Mouse (Mus musculus) urinary bladder, postnatal 14 days (tissue): ENCODE measurements around the gene Agbl2.
"Not testable (repeated sequence)": the region's sequence is repeated elsewhere in the genome, so short reads cannot be mapped to it uniquely, and the experiment has no call there.

Experiments
- DNase-seq: peaks from one replicate; pipeline ENCODE4 v3.0.0; 2021; ENCODE audit warnings: low spot score

Agbl2 gene

GRCm38 (mm10) chr2:90816144-90816543 lies 33.6 kb downstream of the Agbl2 start:
- DNase-seq: no peak

- no peak for DNase-seq
These were observed 36.2 kb downstream of the Agbl2 start for GRCm38 (mm10) chr2:90818710-90819109.

- DNase-seq: no peak
These were observed 38.4 kb downstream of the Agbl2 start for GRCm38 (mm10) chr2:90820894-90821293.

- no peak for DNase-seq
These were observed 40.5 kb downstream of the Agbl2 start for GRCm38 (mm10) chr2:90822978-90823377.

- no peak for DNase-seq
These were observed 41.3 kb downstream of the Agbl2 start for GRCm38 (mm10) chr2:90823781-90824180.

- DNase-seq: not testable (repeated sequence)
These were observed 42.0 kb downstream of the Agbl2 start for GRCm38 (mm10) chr2:90824528-90824927.

- DNase-seq: no peak
These were observed 43.1 kb downstream of the Agbl2 start for GRCm38 (mm10) chr2:90825515-90826172.

- DNase-seq: no peak
These were observed 46.2 kb downstream of the Agbl2 start for GRCm38 (mm10) chr2:90828739-90829138.

- DNase-seq: no peak
These were observed 51.0 kb downstream of the Agbl2 start for GRCm38 (mm10) chr2:90833502-90833901.

GRCm38 (mm10) chr2:90838621-90839020 lies 56.1 kb downstream of the Agbl2 start:
- no peak for DNase-seq

- no peak for DNase-seq
These were observed 61.1 kb downstream of the Agbl2 start for GRCm38 (mm10) chr2:90843666-90844065.

GRCm38 (mm10) chr2:90844262-90844661 lies 61.7 kb downstream of the Agbl2 start:
- no peak for DNase-seq

- DNase-seq: no peak
These were observed 62.7 kb downstream of the Agbl2 start for GRCm38 (mm10) chr2:90845234-90845633.

GRCm38 (mm10) chr2:90846171-90846570 lies 63.6 kb downstream of the Agbl2 start:
- DNase-seq: no peak

- DNase-seq: no peak
These were observed 64.0 kb downstream of the Agbl2 start for GRCm38 (mm10) chr2:90846597-90846954.

GRCm38 (mm10) chr2:90846955-90847680 lies 64.6 kb downstream of the Agbl2 start, which contains the start of gene Mtch2:
Mtch2 (plus strand) TSS chr2:90847155.
- DNase-seq: peak; percentile 99

- no peak for DNase-seq
These were observed 65.1 kb downstream of the Agbl2 start for GRCm38 (mm10) chr2:90847681-90848050.

- no peak for DNase-seq
These were observed 65.8 kb downstream of the Agbl2 start for GRCm38 (mm10) chr2:90848331-90848730.

GRCm38 (mm10) chr2:90850401-90850800 lies 67.9 kb downstream of the Agbl2 start:
- DNase-seq: no peak

GRCm38 (mm10) chr2:90861486-90861885 lies 79.0 kb downstream of the Agbl2 start:
- DNase-seq: no peak

- no peak for DNase-seq
These were observed 81.7 kb downstream of the Agbl2 start for GRCm38 (mm10) chr2:90864184-90864583.

- peak; percentile 87 for DNase-seq
These were observed 84.0 kb downstream of the Agbl2 start for GRCm38 (mm10) chr2:90866524-90866923.

GRCm38 (mm10) chr2:90870136-90870601 lies 87.6 kb downstream of the Agbl2 start:
- DNase-seq: no peak
